Mouse (Mus musculus) midbrain, embryonic 10.5 days (tissue): ENCODE data around the gene Ppp1r27. TPM values are rescaled to one million over a fixed set of nuclear protein-coding genes. Genes with fewer than 3 reads are reported as not detected.

Experiments
- DNase-seq: peaks from one replicate; pipeline ENCODE4 v3.0.0-alpha.2; 2017; ENCODE audit warnings: low spot score
- H3K27ac ChIP-seq: fragments of 300-500 bp; sonication (generic); replicated peaks from 2 replicates; pipeline ENCODE4 v1.5.1; 2016; ENCODE audit warnings: mild to moderate bottlenecking
- H3K27me3 ChIP-seq: fragments of 300-500 bp; sonication (generic); 2 replicates; pipeline ENCODE4 v1.6.1; 2016; ENCODE audit warnings: low read depth, mild to moderate bottlenecking; ENCODE audit not compliant: poor library complexity, severe bottlenecking
- H3K36me3 ChIP-seq: fragments of 300-500 bp; sonication (generic); 2 replicates; pipeline ENCODE4 v1.6.1; 2016; ENCODE audit warnings: mild to moderate bottlenecking, moderate library complexity
- H3K4me1 ChIP-seq: fragments of 300-500 bp; sonication (generic); 2 replicates; pipeline ENCODE4 v1.6.1; 2016
- H3K4me3 ChIP-seq: fragments of 300-500 bp; sonication (generic); 2 replicates; pipeline ENCODE4 v1.5.1; 2016; ENCODE audit warnings: mild to moderate bottlenecking, moderate library complexity
- H3K9me3 ChIP-seq: fragments of 300-500 bp; sonication (generic); replicated peaks from 2 replicates; pipeline ENCODE4 v1.6.1; 2016; ENCODE audit warnings: mild to moderate bottlenecking
- WGBS: fragments of 180-500 bp; shearing (Covaris S2); methylation state at CpG from one replicate; pipeline ENCODE4 v1.1.7; 2016; 5-methylcytosine and 5-hydroxymethylcytosine counted together
- polyA plus RNA-seq: library from polyadenylated mRNA; unstranded; fragments of >200 nt; fragmentation: Nextera tagmentation; extraction: Ambion mirVana; gene quantifications from 2 replicates; pipeline ENCODE4 v1.2.1, GENCODE M21; 2016

The Ppp1r27 gene
- polyA plus RNA-seq, 1 experiment from 2014 or later: not detected

GRCm38 (mm10) chr11:120531646-120532045 is 19.3 kb downstream of the Ppp1r27 start:
- no peak overlapping the region for H3K27ac ChIP-seq
- peaks cover 13% of the 10 kb centered on the region for H3K4me1 ChIP-seq
- H3K4me3 ChIP-seq: 0 out of 2 replicates have a peak overlapping the region, but pooled peaks have one; percentile 11
- H3K36me3 ChIP-seq: no peaks in the 10 kb centered on the region
- 32% methylated on average over 9 of the region's 9 CpGs for WGBS
- no peak for DNase-seq
- H3K27me3 ChIP-seq: peaks cover 69% of the 10 kb centered on the region
- H3K9me3 ChIP-seq: no peaks in the 10 kb centered on the region

DNA sequence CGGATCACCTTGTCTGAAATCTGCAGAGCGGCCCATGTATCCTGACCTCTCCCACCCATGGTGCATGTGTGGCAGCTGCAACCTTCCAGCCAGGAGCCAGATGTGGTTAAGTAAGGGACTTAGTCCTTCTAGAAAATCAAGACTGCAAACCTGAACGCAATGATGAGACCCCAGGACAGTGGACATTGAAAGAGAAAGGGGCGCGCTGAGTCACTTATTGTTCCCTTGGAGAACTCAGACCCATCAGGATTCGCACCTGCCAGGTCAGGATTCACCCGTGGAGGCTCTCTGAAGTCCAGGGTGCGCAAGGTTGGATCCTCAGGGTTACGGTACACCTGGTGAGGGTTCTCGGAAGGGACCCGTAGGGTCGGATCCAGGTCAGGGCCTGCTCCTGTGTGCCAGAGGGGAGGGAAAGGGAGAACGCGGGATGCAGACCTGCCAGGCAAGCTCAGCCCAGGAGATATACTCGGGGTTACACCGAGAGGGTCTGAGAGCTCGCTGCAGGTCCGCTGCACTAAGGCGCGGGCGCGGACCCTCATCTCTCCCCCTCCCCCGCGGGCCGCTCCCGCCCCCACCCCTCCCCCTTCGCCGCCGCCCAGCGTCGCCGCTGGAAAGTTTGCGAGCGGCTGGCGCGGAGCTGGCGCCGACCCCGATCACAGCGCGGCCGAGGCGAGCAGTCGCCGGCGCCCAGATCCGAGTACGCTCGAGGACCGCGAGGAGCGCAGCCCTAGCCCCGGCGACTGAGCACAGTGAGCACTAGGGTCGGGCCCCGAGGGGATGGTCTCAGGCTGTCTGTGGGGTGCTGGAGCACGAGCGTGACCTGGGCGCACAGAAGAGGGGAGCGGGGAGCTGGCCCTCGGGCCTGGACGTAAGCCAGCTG is 20.6 kb downstream of the Ppp1r27 start, which contains the start of gene Gcgr:
Gene Gcgr (plus strand): TSS at position 615 of the 880 bp plus-strand sequence.
- Histone ChIP-seq H3K36me3 (no peaks in the 10 kb centered on the region), H3K27ac (peak within 1 kb of the TSS; percentile 63; the same call in 1 of the 2 replicates), H3K9me3 (no peaks in the 10 kb centered on the region), H3K4me3 (peak within 1 kb of the TSS; percentile 50), H3K4me1 (peaks cover 13% of the 10 kb centered on the region), H3K27me3 (peaks cover 65% of the 10 kb centered on the region)
- DNase-seq: peak; percentile 50
- WGBS: 8% methylated on average over 62 of the region's 62 CpGs

GRCm38 (mm10) chr11:120528903-120529302 is 22.0 kb downstream of the Ppp1r27 start:
- DNase-seq: no peak
- 50% methylated on average over 4 of the region's 4 CpGs for WGBS
- Histone ChIP-seq H3K27ac (no peak overlapping the region), H3K9me3 (no peaks in the 10 kb centered on the region), H3K4me1 (peaks cover 13% of the 10 kb centered on the region), H3K27me3 (peaks cover 61% of the 10 kb centered on the region), H3K36me3 (no peaks in the 10 kb centered on the region), H3K4me3 (no peak overlapping the region)

DNA sequence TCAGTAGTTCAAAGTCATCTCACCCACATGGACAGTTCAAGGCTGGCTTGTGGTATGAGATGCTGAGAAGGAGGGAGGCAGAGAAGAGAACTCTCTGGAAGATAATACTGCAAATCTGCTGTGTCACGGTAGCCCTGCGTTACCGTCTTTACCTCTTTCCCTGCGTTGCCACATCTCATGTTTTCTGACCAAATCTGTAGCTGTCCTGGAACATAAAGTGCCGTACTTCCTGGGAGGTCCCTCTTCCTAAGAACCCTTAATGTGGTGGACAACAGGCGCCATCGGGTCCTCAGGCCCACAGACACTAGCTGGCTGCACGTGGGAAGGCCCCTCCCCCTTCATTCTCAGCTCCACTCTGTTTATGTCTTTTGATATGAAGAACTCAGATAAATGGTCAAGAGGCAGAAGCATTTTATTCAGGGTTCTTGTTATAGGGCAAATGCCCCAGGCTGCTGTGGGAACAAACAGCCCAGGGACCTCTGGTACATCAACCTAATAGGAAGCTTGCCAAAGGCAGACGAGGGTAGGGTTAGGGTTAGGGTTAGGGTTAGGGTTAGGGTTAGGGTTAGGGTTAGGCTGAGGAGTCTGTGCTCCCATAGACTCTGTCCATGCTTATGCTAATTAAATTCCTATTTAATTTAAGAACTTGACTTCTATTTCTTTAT is 23.1 kb downstream of the Ppp1r27 start:
- Histone ChIP-seq H3K4me3 (no peak overlapping the region), H3K27me3 (peaks cover 53% of the 10 kb centered on the region), H3K36me3 (no peaks in the 10 kb centered on the region), H3K27ac (no peak overlapping the region), H3K4me1 (peaks cover 13% of the 10 kb centered on the region), H3K9me3 (no peaks in the 10 kb centered on the region)
- DNase-seq: no peak
- 84% methylated on average over 9 of the region's 9 CpGs for WGBS

DNA sequence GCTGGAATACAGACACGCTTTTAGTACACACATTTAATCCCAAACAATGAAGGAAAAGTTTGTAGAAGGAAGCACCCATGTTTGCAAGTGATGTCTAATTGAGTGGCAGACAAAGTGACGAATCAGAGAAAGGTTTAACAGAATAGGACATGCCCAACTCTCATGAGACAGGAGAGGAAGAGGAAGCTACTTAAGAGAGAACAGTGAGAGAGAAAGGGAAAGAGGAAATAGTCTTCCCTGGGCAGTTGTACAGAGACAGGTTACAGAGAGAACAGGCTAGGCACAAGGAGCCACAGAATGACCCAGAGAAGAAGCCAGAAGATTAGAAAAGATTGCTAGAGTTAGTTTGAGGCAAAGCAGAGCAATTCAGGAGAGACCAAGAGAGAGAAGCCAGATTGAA is 25.0 kb downstream of the Ppp1r27 start:
- 88% methylated on average over 2 of the region's 2 CpGs for WGBS
- Histone ChIP-seq H3K36me3 (no peaks in the 10 kb centered on the region), H3K4me1 (peaks cover 9% of the 10 kb centered on the region), H3K9me3 (no peaks in the 10 kb centered on the region), H3K27ac (no peak overlapping the region), H3K4me3 (no peak overlapping the region), H3K27me3 (peaks cover 35% of the 10 kb centered on the region)
- no peak for DNase-seq

GRCm38 (mm10) chr11:120522581-120522980 is 28.4 kb downstream of the Ppp1r27 start:
- Histone ChIP-seq H3K36me3 (no peaks in the 10 kb centered on the region), H3K4me3 (no peak overlapping the region), H3K27ac (no peak overlapping the region), H3K9me3 (no peaks in the 10 kb centered on the region), H3K4me1 (peaks cover 5% of the 10 kb centered on the region; the same call in 1 of the 2 replicates), H3K27me3 (peaks cover under 1% of the 10 kb centered on the region; the same call in 1 of the 2 replicates)
- WGBS: 90% methylated on average over 8 of the region's 8 CpGs
- no peak for DNase-seq

GRCm38 (mm10) chr11:120520967-120521540 is 29.9 kb downstream of the Ppp1r27 start:
- Histone ChIP-seq H3K4me1 (peaks cover 5% of the 10 kb centered on the region; the same call in 1 of the 2 replicates), H3K36me3 (no peaks in the 10 kb centered on the region), H3K27ac (no peak overlapping the region), H3K9me3 (no peaks in the 10 kb centered on the region), H3K4me3 (no peak overlapping the region), H3K27me3 (no peaks in the 10 kb centered on the region)
- DNase-seq: no peak
- 85% methylated on average over 5 of the region's 5 CpGs for WGBS

- Histone ChIP-seq H3K9me3 (no peaks in the 10 kb centered on the region), H3K27me3 (no peaks in the 10 kb centered on the region), H3K27ac (no peak overlapping the region), H3K36me3 (no peaks in the 10 kb centered on the region), H3K4me3 (no peak overlapping the region), H3K4me1 (peaks cover 8% of the 10 kb centered on the region; the same call in 1 of the 2 replicates)
- WGBS: 77% methylated on average over 9 of the region's 9 CpGs
- DNase-seq: no peak
These were observed 30.4 kb downstream of the Ppp1r27 start for GRCm38 (mm10) chr11:120520498-120520897.

GRCm38 (mm10) chr11:120519738-120520137 is 31.2 kb downstream of the Ppp1r27 start:
- H3K9me3 ChIP-seq: no peaks in the 10 kb centered on the region
- H3K36me3 ChIP-seq: no peaks in the 10 kb centered on the region
- 59% methylated on average over 9 of the region's 9 CpGs for WGBS
- no peak overlapping the region for H3K4me3 ChIP-seq
- peaks cover 8% of the 10 kb centered on the region; the same call in 1 of the 2 replicates for H3K4me1 ChIP-seq
- H3K27ac ChIP-seq: no peak overlapping the region
- H3K27me3 ChIP-seq: no peaks in the 10 kb centered on the region
- DNase-seq: no peak

GRCm38 (mm10) chr11:120518558-120518957 is 32.4 kb downstream of the Ppp1r27 start:
- H3K4me1 ChIP-seq: peaks cover 8% of the 10 kb centered on the region; the same call in 1 of the 2 replicates
- no peaks in the 10 kb centered on the region for H3K27me3 ChIP-seq
- no peaks in the 10 kb centered on the region for H3K36me3 ChIP-seq
- no peak overlapping the region for H3K4me3 ChIP-seq
- H3K27ac ChIP-seq: no peak overlapping the region
- no peak for DNase-seq
- H3K9me3 ChIP-seq: no peaks in the 10 kb centered on the region
- WGBS: 87% methylated on average over 6 of the region's 6 CpGs

GRCm38 (mm10) chr11:120518027-120518426 is 32.9 kb downstream of the Ppp1r27 start:
- Histone ChIP-seq H3K27me3 (no peaks in the 10 kb centered on the region), H3K36me3 (no peaks in the 10 kb centered on the region), H3K4me3 (no peak overlapping the region), H3K9me3 (no peaks in the 10 kb centered on the region), H3K4me1 (peaks cover 10% of the 10 kb centered on the region; the same call in 1 of the 2 replicates), H3K27ac (no peak overlapping the region)
- WGBS: 69% methylated on average over 6 of the region's 6 CpGs
- DNase-seq: no peak

DNA sequence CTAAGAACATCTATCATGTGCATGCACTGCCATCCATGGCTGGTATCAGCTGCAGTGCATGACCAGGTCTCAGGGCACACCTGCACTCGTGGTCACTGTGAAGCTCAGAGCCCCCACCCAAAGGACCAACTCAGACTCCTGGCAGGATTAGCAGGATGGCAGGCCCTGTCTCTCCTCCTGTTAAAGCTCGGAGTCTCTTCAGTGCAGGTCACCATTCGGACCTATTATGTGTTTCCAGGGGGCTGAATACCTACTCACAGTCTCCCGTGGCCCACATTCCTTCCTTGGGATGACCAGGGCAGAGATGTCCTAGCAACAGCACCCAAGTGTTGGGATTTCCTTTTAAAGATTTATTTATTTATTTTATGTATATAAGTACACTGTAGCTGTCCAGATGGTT is 33.8 kb downstream of the Ppp1r27 start:
- H3K9me3 ChIP-seq: no peaks in the 10 kb centered on the region
- WGBS: 73% methylated on average over 4 of the region's 4 CpGs

More for the DNA sequence above, 33.8 kb downstream of the Ppp1r27 start:
- H3K4me3 ChIP-seq: no peak overlapping the region
- DNase-seq: no peak
- H3K27ac ChIP-seq: no peak overlapping the region
- H3K4me1 ChIP-seq: peaks cover 11% of the 10 kb centered on the region; the same call in 1 of the 2 replicates
- H3K36me3 ChIP-seq: no peaks in the 10 kb centered on the region
- H3K27me3 ChIP-seq: no peaks in the 10 kb centered on the region
